Mouse (Mus musculus) bone marrow, adult 2 months (tissue): ENCODE results near the gene Gm27021. TPM values are rescaled to one million over a fixed set of nuclear protein-coding genes. Genes with fewer than 3 reads are reported as not detected.

Source experiments
- H3K27ac ChIP-seq: fragments of 200-500 bp; 2 replicates; pipeline ENCODE4 v1.5.1; 2012; ENCODE audit warnings: low read depth, mild to moderate bottlenecking, control low read depth, inconsistent platforms, low read length; ENCODE audit not compliant: control insufficient read depth, poor library complexity, insufficient read depth
- H3K4me1 ChIP-seq: fragments of 200-500 bp; 2 replicates; pipeline ENCODE4 v1.6.1; 2011; ENCODE audit warnings: low read length; ENCODE audit not compliant: control insufficient read depth, insufficient read depth
- H3K4me3 ChIP-seq: fragments of 200-500 bp; replicated peaks from 2 replicates; pipeline ENCODE3; 2011; ENCODE audit warnings: mild to moderate bottlenecking, low read depth, low read length, control low read depth; ENCODE audit not compliant: control insufficient read depth
- CTCF ChIP-seq: fragments of 200-500 bp; IDR thresholded peaks from 2 replicates; pipeline ENCODE4 v1.5.1; 2011; ENCODE audit warnings: low read length, control low read depth; ENCODE audit not compliant: control insufficient read depth, insufficient read depth
- POLR2A ChIP-seq: fragments of 200-500 bp; IDR thresholded peaks from 2 replicates; pipeline ENCODE4 v1.6.1; 2011; ENCODE audit warnings: low read depth, mild to moderate bottlenecking, control low read depth, low read length, borderline replicate concordance; ENCODE audit not compliant: control insufficient read depth
- WGBS: fragments of 180-500 bp; shearing (Covaris S2); methylation state at CpG from one replicate; pipeline ENCODE4 v1.1.7; 2018; 5-methylcytosine and 5-hydroxymethylcytosine counted together
- polyA plus RNA-seq: library from polyadenylated mRNA; stranded (reverse); fragments of >200 nt; gene quantifications from 2 replicates; pipeline ENCODE4 v1.2.4, GENCODE M21; 2011; ENCODE audit warnings: low replicate concordance; ENCODE audit not compliant: missing spikeins, insufficient read depth, insufficient read length

The Gm27021 gene
- polyA plus RNA-seq, 1 experiment = not detected

DNA sequence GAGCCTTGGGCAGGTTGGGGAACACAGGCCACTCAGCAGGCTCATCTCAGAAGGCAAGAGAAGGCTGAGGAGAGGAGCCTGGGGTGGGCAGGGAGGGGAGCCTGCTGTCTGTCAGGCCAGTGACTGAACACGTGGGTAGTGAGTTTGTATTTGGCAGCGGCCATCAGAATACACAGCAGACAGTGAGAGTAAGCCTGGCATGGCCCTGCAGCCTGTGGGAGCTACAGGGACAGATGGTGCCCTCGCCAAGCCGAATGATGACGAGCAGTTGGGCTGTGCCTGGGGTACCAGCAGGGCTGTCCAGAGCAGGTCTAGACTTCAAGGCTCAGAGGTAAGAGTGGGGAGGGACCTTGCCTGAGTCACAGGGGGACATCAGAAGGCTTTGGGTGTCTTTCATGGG, 40.6 kb downstream of the Gm27021 start:
- 73% methylated on average over 5 of the region's 5 CpGs for WGBS
- Histone ChIP-seq H3K27ac (no peak overlapping the region), H3K4me1 (peaks cover 1% of the 10 kb centered on the region; the same call in 1 of the 2 replicates), H3K4me3 (no peak overlapping the region)
- TF ChIP-seq CTCF (no peak), POLR2A (no peak)

DNA sequence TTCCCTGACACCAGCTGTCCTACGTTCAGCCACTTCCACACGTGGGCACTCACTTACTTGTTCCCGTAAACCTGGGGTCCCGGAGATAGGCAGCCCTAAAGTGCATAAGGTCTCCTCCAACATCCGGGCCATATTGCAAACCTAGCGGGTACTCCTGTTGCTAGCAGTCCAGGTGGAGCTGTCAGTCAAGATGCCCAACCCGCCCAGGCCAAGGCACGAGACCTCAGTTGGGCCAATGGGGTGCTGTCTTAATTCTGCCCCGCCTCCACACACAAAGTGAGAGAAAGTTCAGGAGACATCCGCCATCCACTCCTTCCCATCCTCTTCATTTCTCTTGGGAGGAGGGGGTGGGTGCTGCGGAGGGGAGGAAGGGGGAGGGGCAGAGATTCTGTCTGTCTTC, 41.4 kb downstream of the Gm27021 start:
- no peak for TF ChIP-seq POLR2A
- Histone ChIP-seq H3K4me1 (peaks cover 1% of the 10 kb centered on the region; the same call in 1 of the 2 replicates), H3K27ac (no peak overlapping the region), H3K4me3 (no peak overlapping the region)
- WGBS = 82% methylated on average over 11 of the region's 11 CpGs

DNA sequence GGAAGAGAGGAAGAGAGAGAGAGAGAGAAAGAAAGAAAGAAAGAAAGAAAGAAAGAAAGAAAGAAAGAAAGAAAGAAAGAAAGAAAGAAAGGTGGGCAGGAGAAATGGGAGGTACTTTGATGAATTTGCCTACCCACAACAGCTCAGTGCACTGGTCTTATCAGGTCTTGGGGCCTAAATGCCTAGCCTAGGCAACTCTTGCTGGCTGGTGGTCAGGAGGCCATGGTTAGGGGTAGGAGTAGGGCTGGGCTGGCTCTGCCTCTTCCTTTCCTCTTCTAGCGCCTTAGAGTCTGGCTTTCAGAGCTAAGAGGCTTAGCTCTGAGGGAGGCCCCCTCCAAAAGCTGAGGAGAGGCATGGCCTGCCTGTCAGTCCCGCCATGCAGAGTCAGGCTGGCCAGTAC, 44.3 kb downstream of the Gm27021 start:
- H3K4me1 ChIP-seq = peaks cover 1% of the 10 kb centered on the region
- no peak overlapping the region for H3K4me3 ChIP-seq
- no peak overlapping the region for H3K27ac ChIP-seq
- no peak for TF ChIP-seq CTCF
- TF ChIP-seq POLR2A = no peak
- WGBS = 38% methylated on average over 2 of the region's 2 CpGs

DNA sequence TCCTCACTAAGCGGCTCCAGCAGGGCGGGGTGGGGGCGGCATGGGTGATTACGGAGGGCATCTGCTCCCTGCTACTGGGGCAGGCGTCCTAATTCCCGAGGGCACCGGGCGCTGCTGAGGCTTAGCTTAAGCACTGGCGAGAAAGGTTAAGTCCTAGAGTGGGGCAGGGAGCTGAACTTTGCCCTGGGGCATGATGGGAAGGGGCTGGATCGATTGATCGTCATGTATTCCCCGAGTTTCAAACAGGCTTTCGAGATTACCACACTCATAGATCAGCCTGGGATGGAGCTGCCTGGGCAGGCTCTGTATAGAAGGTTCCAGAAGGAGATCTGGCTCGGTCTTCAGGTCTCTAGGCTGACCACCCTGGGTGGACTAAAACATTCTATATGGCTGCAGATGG, 45.7 kb downstream of the Gm27021 start:
- no peak for TF ChIP-seq CTCF
- Histone ChIP-seq H3K4me1 (peaks cover 1% of the 10 kb centered on the region), H3K27ac (no peak overlapping the region), H3K4me3 (no peak overlapping the region)
- WGBS = 85% methylated on average over 14 of the region's 14 CpGs

DNA sequence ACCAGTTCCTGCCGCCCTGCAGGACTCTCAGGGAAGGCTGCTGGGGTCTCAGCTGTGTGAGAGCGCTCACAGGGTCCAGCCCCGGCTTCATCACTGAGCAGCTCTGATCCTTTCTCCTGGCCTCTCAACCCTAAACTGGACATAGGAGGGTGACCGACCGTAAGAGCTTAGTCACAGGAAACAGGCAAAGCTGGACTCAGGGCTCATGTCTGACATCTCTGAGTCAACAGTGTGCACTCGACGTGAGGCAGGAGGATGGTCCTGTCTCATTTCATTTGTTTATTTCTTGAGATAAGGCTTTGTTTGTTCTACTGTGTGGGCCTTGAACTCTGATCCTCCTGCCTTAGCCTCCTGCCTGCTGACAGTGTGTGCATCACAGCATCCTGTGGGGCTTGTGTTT, 47.4 kb downstream of the Gm27021 start:
- 81% methylated on average over 7 of the region's 7 CpGs for WGBS
- Histone ChIP-seq H3K4me3 (no peak overlapping the region), H3K27ac (no peak overlapping the region), H3K4me1 (peaks cover 1% of the 10 kb centered on the region)
- TF ChIP-seq POLR2A (no peak), CTCF (no peak)

DNA sequence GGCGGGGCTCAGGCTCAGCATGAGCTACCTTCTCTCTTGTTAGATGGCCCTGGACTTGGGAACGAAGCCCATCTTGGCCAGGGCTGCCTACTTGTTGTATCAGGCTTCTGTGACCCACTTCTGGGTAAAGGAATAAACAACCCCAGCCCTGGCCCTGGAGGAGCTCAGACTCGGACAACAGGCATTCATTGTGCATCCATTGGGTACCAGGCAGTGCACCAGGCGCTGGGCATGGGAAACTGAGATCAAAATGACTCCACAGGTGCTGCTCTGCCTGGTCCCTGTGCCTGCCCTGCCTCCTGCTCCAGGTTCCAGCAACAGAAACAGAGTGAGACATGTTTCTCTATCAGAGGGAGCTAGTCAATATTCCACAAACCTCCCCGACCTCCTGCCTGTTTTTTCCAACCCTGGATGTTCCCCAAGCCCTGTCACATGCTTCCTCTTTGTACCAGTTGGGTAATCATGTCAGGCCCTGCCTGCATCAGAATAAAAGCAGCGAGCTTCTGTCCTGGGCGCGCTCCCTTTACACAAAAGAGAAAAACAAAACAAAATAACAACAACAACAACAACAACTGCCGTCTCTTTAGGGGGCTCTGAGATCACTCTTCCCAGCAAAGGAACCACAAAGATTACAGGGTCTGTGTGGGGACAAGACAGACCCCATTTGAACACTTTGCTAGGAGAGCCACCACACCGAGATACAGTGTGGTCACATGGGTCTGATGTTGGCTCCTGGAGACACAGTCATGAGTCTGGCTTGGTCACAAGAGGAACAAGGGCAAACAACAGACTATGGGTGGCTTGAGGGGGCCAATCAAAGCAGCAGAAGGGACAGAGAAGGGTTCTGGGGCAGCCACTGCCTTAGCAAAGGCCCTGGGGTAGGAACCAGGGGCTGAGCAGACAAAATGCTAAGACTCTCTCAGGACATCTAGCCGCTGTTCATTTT, 48.4 kb downstream of the Gm27021 start:
- no peak overlapping the region for H3K4me3 ChIP-seq
- no peak for TF ChIP-seq POLR2A
- TF ChIP-seq CTCF = no peak
- H3K27ac ChIP-seq = no peak overlapping the region
- WGBS = 53% methylated on average over 11 of the region's 11 CpGs
- H3K4me1 ChIP-seq = no peaks in the 10 kb centered on the region; the same call in none of the 2 replicates

DNA sequence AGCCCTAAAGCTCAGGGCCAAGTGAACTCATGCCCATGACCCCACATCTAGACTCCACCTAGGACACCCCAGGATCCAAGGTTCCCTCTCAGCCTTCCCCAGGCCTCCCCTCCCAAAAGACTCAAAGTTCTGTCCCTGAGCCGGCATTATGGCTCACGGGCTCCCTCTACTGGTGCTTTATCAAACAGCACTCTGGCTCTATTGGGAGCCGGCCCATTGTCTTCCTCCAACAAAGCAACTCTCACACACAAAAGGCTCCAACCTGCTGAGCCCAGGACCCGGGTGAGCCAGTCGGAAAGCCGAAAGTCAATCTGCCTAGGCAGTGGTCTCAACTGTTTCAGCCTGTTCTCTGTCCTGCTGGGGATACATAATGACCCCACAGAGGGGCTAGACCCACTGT, 49.8 kb downstream of the Gm27021 start:
- TF ChIP-seq POLR2A (no peak), CTCF (peak; percentile 78)
- Histone ChIP-seq H3K27ac (no peak overlapping the region), H3K4me1 (no peaks in the 10 kb centered on the region; the same call in none of the 2 replicates), H3K4me3 (no peak overlapping the region)
- WGBS = under 1% methylated on average over 6 of the region's 6 CpGs

DNA sequence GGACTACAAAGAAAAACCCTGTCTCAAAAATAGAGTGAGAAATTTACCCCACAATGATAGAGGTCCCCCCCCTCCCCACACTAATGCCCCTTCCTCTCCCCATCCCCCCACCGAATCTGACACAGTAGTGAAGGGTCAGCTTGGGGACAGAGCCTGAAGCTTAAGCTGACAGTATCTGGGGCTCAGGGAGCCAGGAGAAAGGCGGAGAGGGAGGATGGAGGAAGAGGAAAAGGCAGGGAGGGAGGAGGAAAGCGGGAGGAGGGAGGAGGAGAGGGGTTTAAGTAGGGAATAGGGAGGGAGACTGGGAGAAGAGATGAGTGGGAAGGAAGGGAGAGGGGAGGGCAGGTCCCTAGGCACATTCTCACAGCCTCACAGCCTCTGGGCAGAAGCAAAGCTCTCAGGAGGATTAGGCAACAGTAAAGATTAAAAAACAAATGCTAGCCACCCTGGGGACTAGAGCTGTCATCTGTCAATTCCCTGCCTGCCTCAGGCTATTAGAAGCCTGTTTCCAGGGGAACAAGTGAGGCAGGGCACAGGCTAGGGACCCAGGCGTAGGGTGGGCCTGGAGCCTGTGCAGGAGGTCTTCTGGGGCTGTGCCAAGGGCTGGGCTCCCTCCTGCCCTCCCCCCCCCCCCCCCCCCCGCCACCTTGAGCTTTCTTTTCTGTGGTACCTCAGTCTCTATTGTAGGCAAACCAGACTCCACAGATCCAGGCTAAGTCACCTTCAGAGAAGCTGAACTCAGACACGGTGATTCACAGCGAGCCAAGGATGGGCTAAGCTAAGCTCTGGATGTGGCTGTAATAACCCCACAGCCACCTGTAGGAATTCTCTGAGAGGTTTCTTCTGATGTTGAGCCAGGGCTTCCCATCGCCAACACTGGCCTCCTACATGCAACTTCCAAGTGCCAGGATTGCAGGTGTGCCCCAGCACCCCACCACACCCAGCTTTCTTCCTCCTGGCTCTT, 50.9 kb downstream of the Gm27021 start:
- TF ChIP-seq POLR2A (no peak), CTCF (no peak)
- H3K27ac ChIP-seq = no peak overlapping the region
- H3K4me1 ChIP-seq = no peaks in the 10 kb centered on the region; the same call in none of the 2 replicates
- H3K4me3 ChIP-seq = no peak overlapping the region
- 75% methylated on average over 8 of the region's 8 CpGs for WGBS
